Mouse (Mus musculus) midbrain, embryonic 16.5 days (tissue): ENCODE results near the gene Gramd4. TPM values are rescaled to one million over a fixed set of nuclear protein-coding genes. Genes with fewer than 3 reads are reported as not detected.
"Not testable (repeated sequence)": the region's sequence is repeated elsewhere in the genome, so short reads cannot be mapped to it uniquely, and the experiment has no call there.

Source experiments
- ATAC-seq: fragments of 200-750 bp; cut with Nextera tagmentation; 2 replicates; pipeline ENCODE4 v1.8.0; 2017; ENCODE audit warnings: moderate TSS enrichment
- H3K27ac ChIP-seq: fragments of 300-500 bp; sonication (generic); 2 replicates; pipeline ENCODE4 v1.5.1; 2014; ENCODE audit warnings: mild to moderate bottlenecking, low read length, mixed read lengths
- H3K27me3 ChIP-seq: fragments of 300-500 bp; sonication (generic); 2 replicates; pipeline ENCODE4 v1.6.1; 2014; ENCODE audit warnings: low read depth, low read length, mixed read lengths; ENCODE audit not compliant: control insufficient read depth, insufficient read depth
- H3K36me3 ChIP-seq: fragments of 300-500 bp; sonication (generic); 2 replicates; pipeline ENCODE4 v1.6.1; 2014; ENCODE audit warnings: mild to moderate bottlenecking, low read length, moderate library complexity, mixed read lengths; ENCODE audit not compliant: control insufficient read depth, insufficient read depth
- H3K4me1 ChIP-seq: fragments of 300-500 bp; sonication (generic); 2 replicates; pipeline ENCODE4 v1.6.1; 2014; ENCODE audit warnings: mild to moderate bottlenecking, low read length, mixed read lengths; ENCODE audit not compliant: control insufficient read depth, insufficient read depth
- H3K4me2 ChIP-seq: fragments of 300-500 bp; sonication (generic); 2 replicates; pipeline ENCODE4 v1.6.1; 2014; ENCODE audit warnings: mild to moderate bottlenecking, low read length, mixed read lengths
- H3K4me3 ChIP-seq: fragments of 300-500 bp; sonication (generic); 2 replicates; pipeline ENCODE4 v1.5.1; 2014; ENCODE audit warnings: low read depth, mild to moderate bottlenecking, low read length, moderate library complexity, mixed read lengths
- H3K9ac ChIP-seq: fragments of 300-500 bp; sonication (generic); 2 replicates; pipeline ENCODE4 v1.6.1; 2014; ENCODE audit warnings: low read depth, low read length, mixed read lengths
- H3K9me3 ChIP-seq: fragments of 300-500 bp; sonication (generic); replicated peaks from 2 replicates; pipeline ENCODE4 v1.6.1; 2014; ENCODE audit warnings: mild to moderate bottlenecking, low read length, mixed read lengths; ENCODE audit not compliant: control insufficient read depth, poor library complexity, severe bottlenecking
- WGBS: fragments of 180-500 bp; shearing (Covaris S2); extraction: QIAGEN DNeasy Blood & Tissue Kit; methylation state at CpG from one replicate; pipeline ENCODE4 v1.1.7; 2014; 5-methylcytosine and 5-hydroxymethylcytosine counted together
- polyA plus RNA-seq: library from polyadenylated mRNA; unstranded; fragments of >200 nt; fragmentation: Nextera tagmentation; extraction: Ambion mirVana; gene quantifications from 2 replicates; pipeline ENCODE4 v1.2.1, GENCODE M21; 2015

The Gramd4 gene
- polyA plus RNA-seq, 1 experiment from 2014 or later: 36.7 TPM

DNA sequence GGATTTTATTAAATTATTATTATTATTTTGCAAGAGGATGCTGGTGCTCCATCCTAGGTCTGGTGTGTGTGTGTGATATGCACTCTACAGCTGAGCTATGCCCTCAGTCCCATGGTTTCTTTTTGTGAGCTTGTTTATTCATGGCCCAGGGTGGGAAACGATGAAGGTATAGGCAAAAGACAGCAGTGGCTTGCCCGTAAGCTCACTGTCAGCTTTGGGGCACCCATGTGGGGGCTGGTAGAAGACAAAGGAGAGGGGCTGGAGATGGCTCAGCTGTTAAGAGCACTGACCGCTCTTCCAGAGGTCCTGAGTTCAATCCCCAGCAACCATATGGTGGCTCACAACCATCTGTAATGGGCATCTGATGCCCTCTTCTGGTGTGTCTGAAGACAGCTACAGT is 123.8 kb downstream of the Gramd4 start:
- not testable (repeated sequence) for H3K9me3 ChIP-seq, H3K27ac ChIP-seq, ATAC-seq, H3K4me2 ChIP-seq, H3K4me3 ChIP-seq, H3K36me3 ChIP-seq, H3K27me3 ChIP-seq, H3K9ac ChIP-seq
- 90% methylated on average over 3 of the region's 3 CpGs for WGBS
- peaks cover 30% of the 10 kb centered on the region for H3K4me1 ChIP-seq

DNA sequence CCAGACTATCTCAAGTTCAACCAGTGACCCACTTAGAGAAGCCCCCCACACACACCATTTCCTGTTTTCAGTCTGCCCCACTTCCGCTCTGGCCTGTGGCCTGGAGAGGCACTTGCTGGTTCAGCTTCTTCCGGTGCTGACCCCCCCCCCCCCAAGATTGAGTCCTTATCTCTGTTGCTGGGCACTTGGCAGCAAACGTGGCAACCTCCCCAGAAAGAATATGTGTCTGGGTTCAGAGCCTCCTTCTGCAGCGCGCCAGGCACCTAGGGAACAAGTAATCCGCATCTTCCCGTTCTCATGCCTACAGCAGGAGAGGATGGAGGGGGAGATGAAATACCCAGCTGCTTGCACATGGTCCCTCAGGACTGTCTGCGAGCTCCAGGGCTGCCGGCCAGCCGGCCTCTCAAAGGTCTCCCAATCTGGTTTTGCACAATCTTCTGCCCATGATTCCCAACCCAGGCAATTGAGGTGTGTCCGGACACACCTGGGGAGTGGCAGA is 124.5 kb downstream of the Gramd4 start:
- H3K27me3 ChIP-seq: no peaks in the 10 kb centered on the region
- peaks cover 31% of the 10 kb centered on the region for H3K4me1 ChIP-seq
- no peak overlapping the region for H3K4me3 ChIP-seq
- H3K27ac ChIP-seq: peak overlapping the region; percentile 58
- no peak for ATAC-seq
- no peaks in the 10 kb centered on the region for H3K9me3 ChIP-seq
- no peaks in the 10 kb centered on the region for H3K36me3 ChIP-seq
- peak overlapping the region; percentile 38; the same call in 1 of the 2 replicates for H3K9ac ChIP-seq
- 44% methylated on average over 11 of the region's 11 CpGs for WGBS
- H3K4me2 ChIP-seq: no peak overlapping the region; the same call in 1 of the 2 replicates

DNA sequence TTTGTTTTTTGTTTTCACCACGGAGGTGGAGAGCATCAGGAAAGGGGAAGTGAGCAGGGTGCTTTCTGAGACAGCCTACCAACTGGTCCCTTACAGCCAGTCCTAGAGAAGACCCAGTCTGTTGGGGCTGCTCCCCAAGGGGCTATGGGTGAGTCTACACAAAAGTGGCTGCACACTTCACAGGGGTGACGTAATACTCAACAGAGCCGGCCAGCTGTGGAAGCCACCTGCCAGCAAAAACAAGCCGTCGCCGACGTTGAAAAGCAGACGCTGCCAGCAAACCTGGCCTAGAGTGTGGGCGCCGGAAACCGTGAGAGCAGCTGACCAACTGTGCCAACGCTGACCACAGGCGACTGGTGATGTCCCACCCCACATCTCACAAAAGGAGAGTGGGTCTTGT is 125.2 kb downstream of the Gramd4 start:
- Histone ChIP-seq H3K36me3 (no peaks in the 10 kb centered on the region), H3K27ac (no peak overlapping the region; the same call in 1 of the 2 replicates), H3K27me3 (no peaks in the 10 kb centered on the region), H3K4me3 (no peak overlapping the region), H3K9me3 (no peaks in the 10 kb centered on the region), H3K4me2 (no peak overlapping the region), H3K9ac (0 out of 2 replicates have a peak overlapping the region, but pooled peaks have one; percentile 14), H3K4me1 (peaks cover 31% of the 10 kb centered on the region)
- 56% methylated on average over 13 of the region's 13 CpGs for WGBS
- no peak for ATAC-seq

DNA sequence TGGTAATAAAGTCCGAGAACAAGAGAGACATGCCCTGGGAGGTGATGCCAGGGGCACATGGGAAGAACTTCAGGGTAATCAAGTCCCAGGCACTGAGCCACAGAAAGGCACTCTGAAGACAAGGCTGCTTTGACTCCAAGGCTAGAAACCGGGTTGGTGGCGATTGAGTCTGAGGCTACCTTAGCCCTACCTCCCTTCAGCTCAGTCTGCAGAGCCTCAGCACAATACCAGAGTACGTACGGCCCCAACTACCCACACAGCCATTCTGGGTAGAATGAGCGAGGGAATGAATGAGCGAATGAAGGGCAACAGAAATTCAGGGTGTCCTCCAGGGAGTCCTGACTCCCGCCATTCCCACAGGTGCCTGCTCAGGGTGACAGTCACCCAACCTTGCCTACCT is 126.0 kb downstream of the Gramd4 start:
- Histone ChIP-seq H3K4me3 (no peak overlapping the region), H3K36me3 (no peaks in the 10 kb centered on the region), H3K4me2 (peak overlapping the region; percentile 91; the same call in 1 of the 2 replicates), H3K9ac (no peak overlapping the region; the same call in 1 of the 2 replicates), H3K4me1 (peaks cover 36% of the 10 kb centered on the region), H3K27ac (no peak overlapping the region), H3K9me3 (no peaks in the 10 kb centered on the region), H3K27me3 (no peaks in the 10 kb centered on the region)
- WGBS: 93% methylated on average over 8 of the region's 8 CpGs
- no peak for ATAC-seq

DNA sequence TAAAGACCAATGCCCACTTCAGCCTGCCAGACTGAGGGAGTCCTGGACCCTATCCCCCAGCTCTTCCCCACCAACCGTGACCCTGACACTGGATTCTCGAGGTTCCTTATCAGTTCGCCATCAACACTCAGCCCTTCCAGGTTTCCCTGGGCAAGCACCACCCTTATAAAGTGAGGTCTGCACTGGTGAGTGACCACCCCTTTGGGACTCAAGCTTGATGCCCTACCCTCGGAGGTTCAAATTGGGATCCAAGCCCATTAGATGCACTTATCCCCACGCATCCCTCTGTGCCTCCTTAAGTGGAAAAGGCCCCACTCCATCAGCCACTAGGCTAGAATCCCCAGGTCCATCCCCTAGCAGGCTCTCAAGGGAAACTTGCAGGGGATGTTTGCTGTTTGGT is 126.6 kb downstream of the Gramd4 start:
- 66% methylated on average over 5 of the region's 5 CpGs for WGBS
- no peak for ATAC-seq
- Histone ChIP-seq H3K4me1 (peaks cover 37% of the 10 kb centered on the region), H3K27ac (no peak overlapping the region), H3K36me3 (no peaks in the 10 kb centered on the region), H3K4me2 (peak overlapping the region; percentile 91), H3K27me3 (no peaks in the 10 kb centered on the region), H3K4me3 (peak overlapping the region; percentile 94), H3K9me3 (no peaks in the 10 kb centered on the region), H3K9ac (peak overlapping the region; percentile 89)

DNA sequence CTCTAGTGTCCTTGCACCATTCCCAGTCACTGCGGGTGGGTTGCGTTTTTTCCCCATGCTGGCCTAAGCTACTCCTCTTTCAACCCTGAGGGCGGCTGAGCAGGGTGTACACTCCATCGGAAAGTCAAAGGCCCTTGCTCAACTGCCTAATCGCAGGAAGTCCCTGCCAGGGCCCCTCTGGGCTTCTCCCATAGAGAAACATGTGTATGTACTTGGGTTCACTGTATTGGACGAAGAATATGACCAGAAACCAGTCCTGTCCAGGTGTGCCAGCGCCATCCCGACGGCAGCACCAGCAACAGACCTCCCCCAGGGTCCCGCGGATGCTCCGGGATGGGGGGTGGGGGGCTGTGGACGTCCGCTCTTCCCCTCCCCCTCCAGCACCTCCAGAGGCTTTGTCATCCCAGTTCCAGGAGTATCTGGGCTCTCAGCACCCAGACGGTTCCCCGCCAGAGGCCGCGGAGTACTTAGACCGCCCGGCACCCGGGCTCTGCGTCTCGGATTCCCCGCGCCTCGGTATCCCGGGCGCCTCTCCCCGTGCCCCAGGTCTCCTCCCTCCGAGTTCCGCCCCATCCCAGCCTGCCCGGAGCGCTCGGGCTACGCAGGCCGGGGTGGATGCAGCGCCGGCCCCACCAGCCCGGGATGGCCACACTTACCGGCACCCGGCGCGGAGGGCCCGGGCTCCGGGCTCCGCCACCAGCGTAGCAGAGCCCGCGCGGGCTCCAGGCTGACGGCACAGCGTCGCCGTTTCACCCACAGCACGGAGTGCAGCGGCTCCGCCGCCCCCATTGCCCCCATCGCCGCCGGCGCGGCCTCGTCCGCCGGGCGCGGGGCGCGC is 127.6 kb downstream of the Gramd4 start:
- peak overlapping the region; percentile 94 for H3K4me3 ChIP-seq
- WGBS: under 1% methylated on average over 70 of the region's 70 CpGs
- H3K36me3 ChIP-seq: no peaks in the 10 kb centered on the region
- H3K9me3 ChIP-seq: no peaks in the 10 kb centered on the region
- peak overlapping the region; percentile 86 for H3K27ac ChIP-seq
- peak; percentile 49 for ATAC-seq
- peak overlapping the region; percentile 89 for H3K9ac ChIP-seq
- H3K4me2 ChIP-seq: peak overlapping the region; percentile 91
- no peaks in the 10 kb centered on the region for H3K27me3 ChIP-seq
- H3K4me1 ChIP-seq: peaks cover 39% of the 10 kb centered on the region

DNA sequence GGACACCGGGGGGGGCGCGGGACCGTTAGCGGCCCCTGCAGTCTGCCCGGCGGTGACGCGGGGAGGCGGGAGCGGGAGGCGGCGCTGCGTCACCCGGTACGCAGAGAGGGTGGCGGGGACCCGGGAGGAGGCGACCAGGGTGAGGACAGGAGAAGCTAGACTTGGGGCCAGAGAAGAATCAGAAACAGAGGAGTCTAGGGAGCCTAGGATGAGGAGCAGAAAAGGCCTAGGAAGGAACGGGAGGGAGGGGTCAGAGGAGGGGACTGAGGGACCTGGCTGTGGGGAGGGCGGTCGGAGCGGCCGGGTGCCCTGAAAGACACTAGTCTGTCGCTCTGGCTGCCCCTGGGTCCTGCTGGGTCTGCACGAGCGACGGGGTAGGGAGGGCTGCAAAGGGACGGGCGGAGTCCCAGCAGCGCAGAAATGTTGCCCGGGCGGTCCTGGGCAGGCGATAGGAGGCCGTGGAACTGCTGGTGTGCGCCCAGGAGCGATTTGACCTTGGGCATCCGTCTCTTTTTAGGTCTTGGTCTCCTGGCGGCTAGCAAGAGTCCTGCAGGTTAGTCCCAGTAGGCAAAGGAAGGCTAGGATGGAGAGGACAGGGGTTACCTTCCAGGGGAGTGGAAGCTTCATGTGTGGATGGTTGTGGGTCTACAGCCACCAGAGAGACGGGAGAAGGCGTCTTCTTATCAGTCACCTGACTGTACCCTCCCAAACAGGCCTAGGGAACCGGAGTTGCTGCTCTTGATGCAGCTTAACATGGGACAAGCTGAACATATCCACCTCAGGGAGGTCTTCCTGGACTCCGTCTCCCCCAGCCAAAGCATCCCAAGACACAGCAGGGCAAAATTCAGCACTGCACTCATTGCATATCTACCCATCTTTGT is 128.4 kb downstream of the Gramd4 start, which contains the start of gene Cerk:
TSS of gene Cerk (minus strand) at position 453 of the 881 bp plus-strand sequence.
- peak; percentile 76 for ATAC-seq
- WGBS: 1% methylated on average over 42 of the region's 43 CpGs
- H3K27me3 ChIP-seq: no peaks in the 10 kb centered on the region
- peaks cover 39% of the 10 kb centered on the region for H3K4me1 ChIP-seq
- peak within 1 kb of the TSS; percentile 91 for H3K4me2 ChIP-seq
- peak within 1 kb of the TSS; percentile 86 for H3K27ac ChIP-seq
- no peaks in the 10 kb centered on the region for H3K36me3 ChIP-seq
- H3K4me3 ChIP-seq: peak within 1 kb of the TSS; percentile 94
- H3K9ac ChIP-seq: peak within 1 kb of the TSS; percentile 89
- no peaks in the 10 kb centered on the region for H3K9me3 ChIP-seq

DNA sequence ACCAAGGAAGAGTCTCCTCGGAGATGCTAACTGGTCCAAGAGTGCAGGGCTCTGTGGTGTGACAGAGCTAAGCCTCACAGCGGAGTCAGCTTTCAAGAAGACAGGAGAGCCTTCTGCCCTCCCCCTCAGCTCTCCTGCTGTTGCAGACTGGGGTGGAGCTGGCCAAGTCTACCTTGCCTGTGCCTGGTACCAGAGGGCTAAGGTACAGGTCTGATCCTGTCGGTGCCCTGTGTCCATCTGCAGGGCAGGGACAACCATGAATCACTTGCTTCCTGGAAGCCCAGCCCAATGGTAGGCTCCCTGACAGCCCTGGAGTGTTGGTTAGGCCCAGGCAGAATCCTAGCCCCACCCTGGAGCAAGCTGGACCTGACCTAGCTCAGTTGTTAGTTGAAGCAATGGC is 129.2 kb downstream of the Gramd4 start:
- Histone ChIP-seq H3K9ac (no peak overlapping the region), H3K27ac (no peak overlapping the region), H3K9me3 (no peaks in the 10 kb centered on the region), H3K27me3 (no peaks in the 10 kb centered on the region), H3K36me3 (no peaks in the 10 kb centered on the region), H3K4me3 (no peak overlapping the region), H3K4me2 (peak overlapping the region; percentile 91), H3K4me1 (peaks cover 38% of the 10 kb centered on the region)
- WGBS: 55% methylated on average over 3 of the region's 3 CpGs
- ATAC-seq: no peak
